In genomic region chr5:100037965-100038713, GRCm38 (mm10) we compare ENCODE assay signal across 8 mouse cellular contexts. TPM values are rescaled to one million over a fixed set of nuclear protein-coding genes. Genes with fewer than 3 reads are reported as not detected.
DNase-seq lines count a peak whose midpoint lies in the region; ATAC-seq and TF ChIP-seq lines count a peak whose summit lies in the region.

No protein-coding gene starts in this region.

- DNase-seq in adipocyte (ENCODE audit: low spot score), result peak; percentile 91
- DNase-seq in gastrocnemius, postnatal 10 days, result peak; percentile 95
- DNase-seq in intestine, embryonic 14.5 days (ENCODE audit: low spot score), result peak; percentile 93
- DNase-seq in left cerebral cortex, postnatal 10 days (ENCODE audit: extremely low spot score in 1 of 2, low spot score in 2 of 2), result peak; percentile 83 to 95
- DNase-seq in right cerebral cortex, postnatal 10 days (ENCODE audit: low spot score in 2 of 2), result peak; percentile 91 to 94
- peak; percentile 93 for DNase-seq in urinary bladder, postnatal 25 days (ENCODE audit: low spot score)

- no peaks in the 10 kb centered on the region for H3K27me3 ChIP-seq in intestine, embryonic 14.5 days (replicated peaks; ENCODE audit: control insufficient read depth, insufficient read depth, low read length)

- WGBS in intestine, embryonic 14.5 days, result under 1% methylated on average over 25 of the region's 45 CpGs

- peaks cover 4% of the 10 kb centered on the region; the same call in 1 of the 2 replicates for H3K4me1 ChIP-seq in cortical plate, adult 2 months (ENCODE audit: control insufficient read depth, insufficient read depth, low read length)
- H3K4me1 ChIP-seq in intestine, embryonic 14.5 days (replicated peaks; ENCODE audit: control insufficient read depth, insufficient read depth, low read length), result peaks cover 25% of the 10 kb centered on the region

- 0 out of 2 replicates have a peak, but pooled peaks have one; percentile 27 for TF ChIP-seq POLR2A in cortical plate, adult 2 months (IDR thresholded peaks at IDR 0.05; ENCODE audit: extremely low read depth, insufficient read depth, low read length)

- H3K4me2 ChIP-seq in intestine, embryonic 14.5 days (ENCODE audit: low read length), result peak overlapping the region; percentile 100

- peak overlapping the region; percentile 99 for H3K27ac ChIP-seq in cortical plate, adult 2 months (ENCODE audit: insufficient read depth, low read length)
- H3K27ac ChIP-seq in intestine, embryonic 14.5 days (ENCODE audit: low read depth), result peak overlapping the region; percentile 96

- H3K36me3 ChIP-seq in intestine, embryonic 14.5 days (ENCODE audit: control insufficient read depth, insufficient read depth, low read length), result peaks cover 48% of the 10 kb centered on the region

- ATAC-seq in intestine, embryonic 14.5 days (replicated peaks; ENCODE audit: low FRiP score, low TSS enrichment, low read depth), result peak; percentile 30
- ATAC-seq in megakaryocyte progenitor cell, adult 5-6 weeks (replicated peaks; ENCODE audit: poor library complexity), result peak; percentile 24

- peak overlapping the region; percentile 99 for H3K9ac ChIP-seq in intestine, embryonic 14.5 days (ENCODE audit: low read length)

- no peaks in the 10 kb centered on the region for H3K9me3 ChIP-seq in intestine, embryonic 14.5 days (ENCODE audit: control insufficient read depth, low read length)

- peak overlapping the region; percentile 75 for H3K4me3 ChIP-seq in cortical plate, adult 2 months (ENCODE audit: insufficient read depth, low read length)
- peak overlapping the region; percentile 99 for H3K4me3 ChIP-seq in intestine, embryonic 14.5 days (ENCODE audit: low read depth, low read length)

- TF ChIP-seq CTCF in cortical plate, adult 2 months (IDR thresholded peaks at IDR 0.05; ENCODE audit: extremely low read depth, insufficient read depth, low read length), result no peak

- intact Hi-C loops in left cerebral cortex, postnatal 10 days (cut with DNase I), result loop anchor here (2.0 to 10.0 kb wide), 2 partner anchors 59 to 833 kb away; partner anchors contain the start of genes 4930524J08Rik and Hnrnpd

RNA-seq across cellular contexts. Expression of gene Hnrnpdl, which starts 1.3 kb away (rescaled TPM):
- 260 and 286 TPM in 2 replicates for polyA plus RNA-seq in cortical plate, adult 2 months (2012; rRNA removed)
- 100 to 1,000 TPM in 1 of 2 experiments, 10 to 100 TPM in 1; 92.8 to 105 TPM for total RNA-seq in gastrocnemius, postnatal 10 days (2021)
- polyA plus RNA-seq in intestine, embryonic 14.5 days (2014; fragmentation: Nextera tagmentation; extraction: Ambion mirVana), result 171 and 192 TPM in 2 replicates
- total RNA-seq in left cerebral cortex, postnatal 10 days (2021), result 100 to 1,000 TPM; 198 to 200 TPM
- total RNA-seq in megakaryocyte progenitor cell, adult 5-6 weeks (2015), result 283 and 299 TPM in 2 replicates
- 415 and 496 TPM in 2 replicates for total RNA-seq in megakaryocyte progenitor cell, adult 5-6 weeks (2017)

RNA-seq across cellular contexts. Expression of gene Enoph1, which starts 1.6 kb away (rescaled TPM):
- polyA plus RNA-seq in cortical plate, adult 2 months (2012; rRNA removed), result 78.2 and 79.1 TPM in 2 replicates
- 10 to 100 TPM in 1 of 2 experiments, 1 to 10 TPM in 1; 9.0 to 10.5 TPM for total RNA-seq in gastrocnemius, postnatal 10 days (2021)
- polyA plus RNA-seq in intestine, embryonic 14.5 days (2014; fragmentation: Nextera tagmentation; extraction: Ambion mirVana), result 49.8 and 51.7 TPM in 2 replicates
- total RNA-seq in left cerebral cortex, postnatal 10 days (2021), result 10 to 100 TPM; 56.2 TPM
- 46.5 and 46.8 TPM in 2 replicates for total RNA-seq in megakaryocyte progenitor cell, adult 5-6 weeks (2015)
- total RNA-seq in megakaryocyte progenitor cell, adult 5-6 weeks (2017), result 45.9 and 47.4 TPM in 2 replicates

RNA-seq across cellular contexts. Expression of gene 4930524J08Rik, which starts 59.3 kb away (rescaled TPM):
- 1.5 and 1.7 TPM in 2 replicates for polyA plus RNA-seq in cortical plate, adult 2 months (2012; rRNA removed)
- 1 to 10 TPM; 1.1 to 1.2 TPM for total RNA-seq in gastrocnemius, postnatal 10 days (2021)
- 1.6 and 3.2 TPM in 2 replicates for polyA plus RNA-seq in intestine, embryonic 14.5 days (2014; fragmentation: Nextera tagmentation; extraction: Ambion mirVana)
- 1 to 10 TPM; 1.7 to 2.9 TPM for total RNA-seq in left cerebral cortex, postnatal 10 days (2021)
- 0.98 and 1.2 TPM in 2 replicates for total RNA-seq in megakaryocyte progenitor cell, adult 5-6 weeks (2015)
- total RNA-seq in megakaryocyte progenitor cell, adult 5-6 weeks (2017), result 1.9 TPM in 1 of 2 replicates, not detected in the other

RNA-seq across cellular contexts. Expression of gene Hnrnpd, which starts 59.4 kb away (rescaled TPM):
- 99.3 and 110 TPM in 2 replicates for polyA plus RNA-seq in cortical plate, adult 2 months (2012; rRNA removed)
- total RNA-seq in gastrocnemius, postnatal 10 days (2021), result 100 to 1,000 TPM; 129 to 153 TPM
- 142 and 148 TPM in 2 replicates for polyA plus RNA-seq in intestine, embryonic 14.5 days (2014; fragmentation: Nextera tagmentation; extraction: Ambion mirVana)
- 100 to 1,000 TPM; 229 to 243 TPM for total RNA-seq in left cerebral cortex, postnatal 10 days (2021)
- total RNA-seq in megakaryocyte progenitor cell, adult 5-6 weeks (2015), result 378 and 387 TPM in 2 replicates
- total RNA-seq in megakaryocyte progenitor cell, adult 5-6 weeks (2017), result 92.7 and 143 TPM in 2 replicates

Comparison
In these comparisons a context has a peak if more than half of its experiments do, and no peak if none do; other contexts are left out.
1. Peak in every context shown above with its lines: DNase-seq, ATAC-seq, H3K4me3 ChIP-seq and H3K27ac ChIP-seq.
2. RNA of gene Enoph1, which starts 1.6 kb away (total RNA-seq): 56.2 TPM in left cerebral cortex, postnatal 10 days and 45.9 to 47.4 TPM in megakaryocyte progenitor cell, adult 5-6 weeks; 9.0 to 10.5 TPM in gastrocnemius, postnatal 10 days; every median in the first group is over 4 times any median in the second.